Mouse (Mus musculus): ENCODE measurements around the gene Olfr1290. TPM values are rescaled to one million over a fixed set of nuclear protein-coding genes. Genes with fewer than 3 reads are reported as not detected.

Gene Olfr1290
- not detected in 2 replicates for polyA plus RNA-seq (2012; ENCODE audit: insufficient read depth, insufficient read length, missing spikeins)

GRCm38 (mm10) chr2:111493729-111494128 lies at the start of gene Olfr1290:
TSS of gene Olfr1290 (minus strand) at chr2:111493829.
- H3K4me1 ChIP-seq (ENCODE audit: control insufficient read depth, insufficient read depth, insufficient read length, low read length): no peaks in the 10 kb centered on the region
- H3K4me3 ChIP-seq (ENCODE audit: insufficient read depth, low read depth, low read length): no peak within 1 kb of the TSS
- H3K27ac ChIP-seq (replicated peaks; ENCODE audit: low read depth, low read length): no peak within 1 kb of the TSS

- Histone ChIP-seq H3K4me3 (ENCODE audit: insufficient read depth, low read depth, low read length) (no peak within 1 kb of the TSS), H3K4me1 (ENCODE audit: control insufficient read depth, insufficient read depth, insufficient read length, low read length) (no peaks in the 10 kb centered on the region), H3K27ac (replicated peaks; ENCODE audit: low read depth, low read length) (no peak within 1 kb of the TSS)
These were observed 46.6 kb upstream of the Olfr1290 start, which contains the start of gene Olfr1294 for GRCm38 (mm10) chr2:111540191-111540590. TSS of gene Olfr1294 (minus strand) at chr2:111540291.

DNA sequence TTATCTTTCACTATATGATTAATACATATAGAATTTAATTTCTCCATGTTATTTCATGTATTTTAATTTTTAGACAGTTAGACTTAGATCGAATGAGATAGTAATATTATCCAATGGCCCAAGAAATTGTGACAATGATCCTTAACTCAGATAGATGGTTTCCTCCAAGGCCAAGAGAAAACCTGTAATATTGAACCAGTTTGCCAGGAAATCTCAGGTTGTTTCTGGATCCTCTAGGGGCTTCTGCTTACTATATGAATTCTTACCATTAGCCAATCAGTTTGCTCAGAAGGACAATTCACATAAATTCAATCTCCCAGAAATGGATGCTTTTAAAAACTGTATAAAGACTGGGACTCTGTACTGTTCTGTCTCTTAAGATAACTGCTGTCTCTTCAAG lies 31.3 kb upstream of the Olfr1290 start, which contains the start of gene Olfr1293-ps:
Gene Olfr1293-ps, plus strand, starts transcription at position 301 of the 400 bp plus-strand sequence.
- H3K4me1 ChIP-seq (ENCODE audit: control insufficient read depth, insufficient read depth, insufficient read length, low read length): no peaks in the 10 kb centered on the region
- H3K27ac ChIP-seq (replicated peaks; ENCODE audit: low read depth, low read length): no peak within 1 kb of the TSS
- H3K4me3 ChIP-seq (ENCODE audit: insufficient read depth, low read depth, low read length): no peak within 1 kb of the TSS

DNA sequence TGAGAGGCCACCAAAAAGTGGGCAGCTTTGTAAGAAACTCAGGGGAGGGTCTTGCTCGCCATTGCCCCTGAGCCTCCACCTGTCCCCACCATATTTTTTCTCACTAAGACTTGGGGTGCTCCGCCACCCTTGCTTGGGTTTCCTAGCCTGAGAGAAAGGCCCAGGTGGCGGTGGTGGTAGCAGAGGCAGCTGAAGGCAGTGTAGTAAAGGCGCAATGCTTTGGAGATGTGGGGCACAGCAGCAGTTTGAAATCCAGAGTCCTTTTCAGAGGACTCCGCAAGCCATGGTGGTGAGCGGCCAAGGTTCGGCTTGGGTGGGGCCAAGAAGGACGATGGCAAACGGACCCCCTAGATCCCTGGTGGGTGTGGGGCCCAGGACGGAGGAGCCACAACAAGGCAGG lies 23.8 kb upstream of the Olfr1290 start:
- H3K4me1 ChIP-seq (ENCODE audit: control insufficient read depth, insufficient read depth, insufficient read length, low read length): no peaks in the 10 kb centered on the region
- no peak overlapping the region for H3K4me3 ChIP-seq (ENCODE audit: insufficient read depth, low read depth, low read length)
- H3K27ac ChIP-seq (replicated peaks; ENCODE audit: low read depth, low read length): no peak overlapping the region

GRCm38 (mm10) chr2:111496880-111497279 lies 3.3 kb upstream of the Olfr1290 start, which contains the start of gene Olfr1291-ps1:
TSS of gene Olfr1291-ps1 (plus strand) at chr2:111497180.
- no peak within 1 kb of the TSS for H3K27ac ChIP-seq (replicated peaks; ENCODE audit: low read depth, low read length)
- no peak within 1 kb of the TSS for H3K4me3 ChIP-seq (ENCODE audit: insufficient read depth, low read depth, low read length)
- H3K4me1 ChIP-seq (ENCODE audit: control insufficient read depth, insufficient read depth, insufficient read length, low read length): no peaks in the 10 kb centered on the region

DNA sequence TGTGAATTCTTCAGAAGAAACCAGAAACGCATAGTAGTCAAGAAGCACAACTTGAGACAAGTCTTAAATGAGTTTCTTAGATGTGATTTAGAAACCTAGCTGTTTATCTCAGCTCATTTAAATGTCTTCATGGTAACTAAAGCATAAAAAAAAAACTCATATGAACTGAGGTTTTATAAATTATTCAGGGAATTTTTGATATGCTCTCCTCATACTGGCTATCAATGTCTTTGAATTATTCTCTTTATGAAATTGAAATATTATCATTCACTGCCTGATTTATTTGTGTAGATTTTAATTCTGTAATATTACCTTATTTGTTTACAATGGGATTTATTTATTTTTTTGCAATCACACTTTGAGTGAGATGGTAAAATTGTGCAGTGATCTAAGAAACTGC lies 13.1 kb downstream of the Olfr1290 start, which contains the start of gene Olfr1289:
Gene Olfr1289, plus strand, starts transcription at position 301 of the 400 bp plus-strand sequence.
- Histone ChIP-seq H3K4me3 (ENCODE audit: insufficient read depth, low read depth, low read length) (no peak within 1 kb of the TSS), H3K4me1 (ENCODE audit: control insufficient read depth, insufficient read depth, insufficient read length, low read length) (no peaks in the 10 kb centered on the region), H3K27ac (replicated peaks; ENCODE audit: low read depth, low read length) (no peak within 1 kb of the TSS)

- H3K4me3 ChIP-seq (ENCODE audit: insufficient read depth, low read depth, low read length): no peak within 1 kb of the TSS
- no peak within 1 kb of the TSS for H3K27ac ChIP-seq (replicated peaks; ENCODE audit: low read depth, low read length)
- H3K4me1 ChIP-seq (ENCODE audit: control insufficient read depth, insufficient read depth, insufficient read length, low read length): no peaks in the 10 kb centered on the region
These were observed 19.8 kb downstream of the Olfr1290 start, which contains the start of gene Olfr1288 for GRCm38 (mm10) chr2:111473801-111474200. TSS of gene Olfr1288 (plus strand) at chr2:111474101.

DNA sequence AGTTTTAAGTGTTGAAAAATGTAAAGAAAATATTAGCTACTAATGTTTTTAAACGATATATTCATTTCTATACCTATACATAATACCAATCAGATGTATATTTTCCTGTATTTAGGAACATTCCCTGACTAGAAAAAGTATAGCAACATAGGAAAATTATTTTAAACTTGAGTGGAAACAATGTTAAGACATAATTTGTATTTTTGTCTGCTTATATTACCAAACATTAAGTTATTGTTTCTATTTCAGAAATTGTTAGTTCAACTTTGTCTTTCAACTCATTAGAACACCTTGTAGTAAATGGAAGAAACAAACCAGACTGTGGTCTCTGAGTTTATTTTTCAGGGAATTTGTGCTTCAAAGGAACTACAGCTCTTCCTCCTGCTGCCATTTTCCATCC lies 44.8 kb downstream of the Olfr1290 start, which contains the start of gene Olfr1287:
Gene Olfr1287, plus strand, starts transcription at position 301 of the 400 bp plus-strand sequence.
- Histone ChIP-seq H3K4me3 (ENCODE audit: insufficient read depth, low read depth, low read length) (no peak within 1 kb of the TSS), H3K27ac (replicated peaks; ENCODE audit: low read depth, low read length) (no peak within 1 kb of the TSS), H3K4me1 (ENCODE audit: control insufficient read depth, insufficient read depth, insufficient read length, low read length) (no peaks in the 10 kb centered on the region)

Other genes starting within 250 kb of the Olfr1290 start
- gene Olfr1276, start 239.3 kb downstream of the Olfr1290 start, polyA plus RNA-seq (2012; ENCODE audit: insufficient read depth, insufficient read length, missing spikeins): not detected in 2 replicates
- gene Olfr1277, start 219.7 kb downstream of the Olfr1290 start, polyA plus RNA-seq (2012; ENCODE audit: insufficient read depth, insufficient read length, missing spikeins): not detected in 2 replicates
- gene Olfr1278, start 203.7 kb downstream of the Olfr1290 start, polyA plus RNA-seq (2012; ENCODE audit: insufficient read depth, insufficient read length, missing spikeins): not detected in 2 replicates
- gene Olfr1279, start 193.2 kb downstream of the Olfr1290 start, polyA plus RNA-seq (2012; ENCODE audit: insufficient read depth, insufficient read length, missing spikeins): not detected in 2 replicates
- not detected in 2 replicates for gene Olfr1280, start 179.8 kb downstream of the Olfr1290 start, polyA plus RNA-seq (2012; ENCODE audit: insufficient read depth, insufficient read length, missing spikeins)
- not detected in 2 replicates for gene Olfr1281, start 167.3 kb downstream of the Olfr1290 start, polyA plus RNA-seq (2012; ENCODE audit: insufficient read depth, insufficient read length, missing spikeins)
- gene Olfr1282, start 157.8 kb downstream of the Olfr1290 start, polyA plus RNA-seq (2012; ENCODE audit: insufficient read depth, insufficient read length, missing spikeins): not detected in 2 replicates
- gene Olfr1283, start 127.0 kb downstream of the Olfr1290 start, polyA plus RNA-seq (2012; ENCODE audit: insufficient read depth, insufficient read length, missing spikeins): not detected in 2 replicates
- gene Olfr1284, start 118.3 kb downstream of the Olfr1290 start, polyA plus RNA-seq (2012; ENCODE audit: insufficient read depth, insufficient read length, missing spikeins): not detected in 2 replicates
- gene Olfr1286, start 70.7 kb downstream of the Olfr1290 start, polyA plus RNA-seq (2012; ENCODE audit: insufficient read depth, insufficient read length, missing spikeins): not detected in 2 replicates
- not detected in 2 replicates for gene Olfr1287, start 44.7 kb downstream of the Olfr1290 start, polyA plus RNA-seq (2012; ENCODE audit: insufficient read depth, insufficient read length, missing spikeins)
- gene Olfr1288, start 19.7 kb downstream of the Olfr1290 start, polyA plus RNA-seq (2012; ENCODE audit: insufficient read depth, insufficient read length, missing spikeins): not detected in 2 replicates
- gene Olfr1289, start 13.0 kb downstream of the Olfr1290 start, polyA plus RNA-seq (2012; ENCODE audit: insufficient read depth, insufficient read length, missing spikeins): not detected in 2 replicates
- not detected in 2 replicates for gene Olfr1291-ps1, start 3.4 kb upstream of the Olfr1290 start, polyA plus RNA-seq (2012; ENCODE audit: insufficient read depth, insufficient read length, missing spikeins)
- not detected in 2 replicates for gene Olfr1293-ps, start 31.4 kb upstream of the Olfr1290 start, polyA plus RNA-seq (2012; ENCODE audit: insufficient read depth, insufficient read length, missing spikeins)
- gene Olfr1294, start 46.5 kb upstream of the Olfr1290 start, polyA plus RNA-seq (2012; ENCODE audit: insufficient read depth, insufficient read length, missing spikeins): not detected in 2 replicates
- not detected in 2 replicates for gene Olfr1295, start 75.9 kb upstream of the Olfr1290 start, polyA plus RNA-seq (2012; ENCODE audit: insufficient read depth, insufficient read length, missing spikeins)
- not detected in 2 replicates for gene Olfr1297, start 132.7 kb upstream of the Olfr1290 start, polyA plus RNA-seq (2012; ENCODE audit: insufficient read depth, insufficient read length, missing spikeins)
- gene Olfr1298, start 155.4 kb upstream of the Olfr1290 start, polyA plus RNA-seq (2012; ENCODE audit: insufficient read depth, insufficient read length, missing spikeins): not detected in 2 replicates
- gene Olfr1299, start 167.6 kb upstream of the Olfr1290 start, polyA plus RNA-seq (2012; ENCODE audit: insufficient read depth, insufficient read length, missing spikeins): not detected in 2 replicates

All from brown adipose tissue, adult 24 weeks (tissue).